Mouse (Mus musculus): ENCODE measurements around the gene Ppm1j. TPM values are rescaled to one million over a fixed set of nuclear protein-coding genes. Genes with fewer than 3 reads are reported as not detected.
"Not testable (repeated sequence)": the region's sequence is repeated elsewhere in the genome, so short reads cannot be mapped to it uniquely, and the experiment has no call there.

Ppm1j gene
- polyA plus RNA-seq, 1 experiment: 2.1 TPM

DNA sequence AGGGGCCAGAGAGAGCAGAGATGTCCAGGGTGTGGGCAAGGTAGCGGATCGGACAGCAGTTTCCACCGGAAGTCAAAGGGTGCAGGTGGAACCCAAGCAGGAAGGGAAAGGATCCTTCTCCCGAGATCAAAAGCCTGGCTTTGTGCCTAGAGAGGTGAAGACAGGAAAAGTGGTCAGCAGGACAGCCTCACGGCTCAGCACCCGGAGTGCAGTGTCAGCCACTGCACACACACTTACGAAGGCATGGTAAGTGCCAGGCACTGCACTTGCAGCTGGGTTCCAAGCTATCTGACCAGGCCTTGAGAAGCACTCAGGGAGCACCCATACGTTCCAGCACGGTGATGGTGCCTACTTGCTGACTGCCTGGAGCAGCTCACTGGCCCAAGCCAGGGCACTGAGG, 24.7 kb downstream of the Ppm1j start:
- TF ChIP-seq GATA1 (IDR thresholded peaks at IDR 0.05; ENCODE audit: borderline replicate concordance, low read length) (no peak), FLI1 (IDR thresholded peaks at IDR 0.05; ENCODE audit: low read length) (no peak)
- Histone ChIP-seq H3K27me3 (replicated peaks) (no peaks in the 10 kb centered on the region), H3K4me1 (peaks cover 5% of the 10 kb centered on the region; the same call in 1 of the 2 replicates), H3K36me3 (replicated peaks; ENCODE audit: low read length) (peaks cover 70% of the 10 kb centered on the region), H3K4me3 (replicated peaks) (no peak overlapping the region), H3K9me3 (no peaks in the 10 kb centered on the region)

DNA sequence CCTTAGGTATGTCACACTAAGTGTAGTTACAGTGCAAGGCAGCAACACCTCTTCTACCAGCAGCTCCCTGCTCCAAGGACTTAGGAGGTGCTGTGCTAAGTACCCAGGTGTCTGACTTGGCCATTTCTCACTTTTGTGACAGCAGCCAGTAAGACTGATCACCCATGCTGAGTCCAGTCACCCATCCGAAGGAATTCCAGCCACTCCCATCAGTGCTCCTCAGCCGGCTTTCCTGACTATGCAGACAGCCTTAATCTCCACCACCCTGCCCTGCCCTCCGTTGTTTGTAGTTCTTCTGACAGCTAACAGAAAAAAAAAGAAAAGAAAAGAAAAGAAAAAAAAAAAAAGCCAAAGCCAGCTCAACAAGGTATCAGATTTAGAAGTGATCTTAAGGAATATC, 30.9 kb downstream of the Ppm1j start:
- Histone ChIP-seq H3K9me3 (no peaks in the 10 kb centered on the region), H3K27me3 (replicated peaks) (no peaks in the 10 kb centered on the region), H3K36me3 (replicated peaks; ENCODE audit: low read length) (peaks cover 40% of the 10 kb centered on the region), H3K4me1 (peaks cover 32% of the 10 kb centered on the region), H3K4me3 (replicated peaks) (no peak overlapping the region)
- TF ChIP-seq GATA1 (IDR thresholded peaks at IDR 0.05; ENCODE audit: borderline replicate concordance, low read length): no peak
- TF ChIP-seq FLI1 (IDR thresholded peaks at IDR 0.05; ENCODE audit: low read length): no peak

DNA sequence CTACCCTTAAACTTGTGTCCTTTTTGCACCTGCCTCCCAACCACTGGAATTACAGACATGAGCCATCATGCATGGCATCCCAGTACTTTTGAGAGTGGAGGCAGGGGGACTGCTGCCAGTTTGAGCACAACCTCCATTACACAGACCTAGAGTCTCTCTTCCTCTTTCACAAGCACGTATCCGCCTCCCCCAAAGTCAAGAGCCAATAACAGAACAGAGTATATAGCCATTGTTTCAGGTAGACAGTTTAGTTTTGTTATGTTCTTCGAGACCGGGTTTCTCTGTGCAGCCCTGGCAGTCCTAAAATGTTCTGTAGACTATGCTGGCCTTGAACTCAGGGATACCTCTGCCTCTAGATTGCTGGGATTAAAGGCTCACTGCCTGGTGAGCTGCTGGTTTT, 31.4 kb downstream of the Ppm1j start:
- H3K36me3 ChIP-seq (replicated peaks; ENCODE audit: low read length): peaks cover 36% of the 10 kb centered on the region
- H3K27me3 ChIP-seq (replicated peaks): no peaks in the 10 kb centered on the region
- peaks cover 37% of the 10 kb centered on the region for H3K4me1 ChIP-seq
- no peaks in the 10 kb centered on the region for H3K9me3 ChIP-seq
- TF ChIP-seq FLI1 (IDR thresholded peaks at IDR 0.05; ENCODE audit: low read length): no peak
- no peak for TF ChIP-seq GATA1 (IDR thresholded peaks at IDR 0.05; ENCODE audit: borderline replicate concordance, low read length)
- H3K4me3 ChIP-seq (replicated peaks): no peak overlapping the region

DNA sequence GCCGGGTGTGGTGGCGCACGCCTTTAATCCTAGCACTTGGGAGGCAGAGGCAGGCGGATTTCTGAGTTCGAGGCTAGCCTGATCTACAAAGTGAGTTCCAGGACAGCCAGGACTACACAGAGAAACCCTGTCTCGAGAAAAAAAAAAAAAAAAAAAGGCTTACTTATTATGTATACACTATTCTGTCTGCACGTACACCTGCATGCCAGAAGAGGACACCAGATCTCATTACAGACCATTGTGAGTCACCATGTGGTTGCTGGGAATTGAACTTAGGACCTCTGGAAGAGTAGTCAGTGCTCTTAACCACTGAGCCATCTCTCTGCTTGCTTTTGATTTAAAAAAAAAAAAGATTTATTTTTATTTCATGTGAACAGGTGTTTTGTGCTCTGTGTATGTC, 32.4 kb downstream of the Ppm1j start:
- H3K4me1 ChIP-seq: peaks cover 40% of the 10 kb centered on the region
- H3K9me3 ChIP-seq; H3K27me3 ChIP-seq (replicated peaks); H3K4me3 ChIP-seq (replicated peaks): not testable (repeated sequence)
- peaks cover 30% of the 10 kb centered on the region for H3K36me3 ChIP-seq (replicated peaks; ENCODE audit: low read length)

DNA sequence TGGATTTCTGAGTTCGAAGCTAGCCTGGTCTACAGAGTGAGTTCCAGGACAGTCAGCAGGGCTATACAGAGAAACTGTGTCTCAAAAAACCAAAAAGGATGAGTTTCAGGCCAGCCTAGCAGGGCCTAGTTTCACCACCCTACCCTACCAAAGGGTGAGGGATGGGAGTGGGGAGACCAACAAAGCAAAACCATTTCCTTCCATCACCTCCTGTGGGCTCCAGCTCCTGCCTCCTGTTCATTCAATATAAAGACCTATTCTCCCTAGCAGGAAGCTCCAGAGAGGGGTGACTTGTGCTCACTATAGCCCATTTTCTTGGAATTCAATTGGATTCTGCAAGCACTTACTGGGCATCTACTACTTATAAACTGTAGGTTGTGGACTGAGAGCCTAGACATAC, 33.9 kb downstream of the Ppm1j start:
- Histone ChIP-seq H3K27me3 (replicated peaks) (no peaks in the 10 kb centered on the region), H3K9me3 (no peaks in the 10 kb centered on the region), H3K4me3 (replicated peaks) (no peak overlapping the region), H3K36me3 (replicated peaks; ENCODE audit: low read length) (peaks cover 30% of the 10 kb centered on the region), H3K4me1 (peaks cover 55% of the 10 kb centered on the region)
- TF ChIP-seq FLI1 (IDR thresholded peaks at IDR 0.05; ENCODE audit: low read length) (no peak), GATA1 (IDR thresholded peaks at IDR 0.05; ENCODE audit: borderline replicate concordance, low read length) (no peak)

DNA sequence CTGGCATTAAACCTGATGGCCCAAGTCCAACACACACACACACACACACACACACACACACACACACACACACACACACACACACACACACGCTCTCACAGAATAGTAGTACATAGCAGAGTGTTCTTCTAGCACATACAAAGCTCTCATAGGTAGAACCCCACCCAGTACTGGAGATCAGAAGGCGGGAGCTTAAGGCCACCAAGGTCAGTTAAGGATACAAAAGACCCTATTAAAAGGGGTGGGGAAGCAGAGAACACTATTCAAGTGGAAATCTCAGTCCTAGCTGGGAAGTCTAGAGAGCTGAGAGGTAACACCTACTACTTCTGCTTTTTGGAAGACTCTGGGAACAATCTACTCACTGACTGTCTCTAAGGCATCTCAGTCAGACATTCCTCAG, 34.5 kb downstream of the Ppm1j start:
- TF ChIP-seq GATA1 (IDR thresholded peaks at IDR 0.05; ENCODE audit: borderline replicate concordance, low read length) (no peak), FLI1 (IDR thresholded peaks at IDR 0.05; ENCODE audit: low read length) (no peak)
- Histone ChIP-seq H3K36me3 (replicated peaks; ENCODE audit: low read length) (peaks cover 34% of the 10 kb centered on the region), H3K4me1 (peaks cover 61% of the 10 kb centered on the region), H3K4me3 (replicated peaks) (no peak overlapping the region), H3K27me3 (replicated peaks) (no peaks in the 10 kb centered on the region), H3K9me3 (no peaks in the 10 kb centered on the region)

DNA sequence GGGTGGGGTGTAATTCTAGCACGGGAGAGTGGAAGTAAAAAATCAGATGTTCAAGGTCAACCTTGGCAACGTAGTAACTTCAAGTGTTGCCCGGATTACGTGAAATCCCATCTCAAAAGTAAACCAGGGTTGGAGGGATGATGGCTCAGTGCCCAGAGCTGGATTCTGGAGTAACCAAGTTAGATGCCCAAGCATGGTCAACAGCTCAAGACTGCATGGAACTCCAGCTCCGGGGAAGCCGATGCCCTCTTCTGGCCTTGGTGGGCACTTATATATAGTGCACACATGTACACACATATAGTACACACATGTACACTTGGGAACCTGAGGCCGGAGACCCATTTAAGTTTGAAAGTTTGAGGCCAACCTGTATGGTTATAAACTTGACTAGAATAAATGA, 35.3 kb downstream of the Ppm1j start:
- H3K4me3 ChIP-seq (replicated peaks): no peak overlapping the region
- no peaks in the 10 kb centered on the region for H3K27me3 ChIP-seq (replicated peaks)
- H3K36me3 ChIP-seq (replicated peaks; ENCODE audit: low read length): peaks cover 42% of the 10 kb centered on the region
- peaks cover 69% of the 10 kb centered on the region for H3K4me1 ChIP-seq
- H3K9me3 ChIP-seq: no peaks in the 10 kb centered on the region
- TF ChIP-seq FLI1 (IDR thresholded peaks at IDR 0.05; ENCODE audit: low read length) (no peak), GATA1 (IDR thresholded peaks at IDR 0.05; ENCODE audit: borderline replicate concordance, low read length) (no peak)

DNA sequence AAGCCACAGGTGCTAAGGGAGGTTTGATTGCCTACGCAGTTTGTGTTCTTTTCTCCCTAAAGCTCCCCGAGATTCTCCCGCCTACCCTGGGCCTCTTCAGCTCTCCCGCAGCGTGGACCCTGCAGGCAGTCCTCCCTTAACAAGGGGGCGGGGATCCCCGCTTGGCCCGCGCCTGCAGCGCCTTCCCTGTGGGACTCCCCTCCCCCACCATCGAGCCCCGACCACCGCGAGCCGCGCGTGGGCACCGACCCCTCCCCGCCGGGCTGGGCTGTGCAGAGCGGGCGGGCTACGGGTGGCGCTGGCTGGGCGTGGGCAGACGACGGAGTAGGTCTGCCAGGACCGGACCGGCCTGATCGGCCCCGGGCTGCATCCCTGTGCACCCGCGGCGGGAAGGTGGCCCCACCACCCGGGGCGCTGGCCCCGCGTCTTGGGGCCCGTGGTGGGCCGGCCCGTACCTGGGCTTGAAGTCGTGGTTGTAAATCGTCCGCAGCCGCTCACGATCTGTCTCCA, 36.7 kb downstream of the Ppm1j start:
- no peaks in the 10 kb centered on the region for H3K27me3 ChIP-seq (replicated peaks)
- peak overlapping the region; percentile 100 for H3K4me3 ChIP-seq (replicated peaks)
- TF ChIP-seq FLI1 (IDR thresholded peaks at IDR 0.05; ENCODE audit: low read length): no peak
- no peak for TF ChIP-seq GATA1 (IDR thresholded peaks at IDR 0.05; ENCODE audit: borderline replicate concordance, low read length)
- H3K36me3 ChIP-seq (replicated peaks; ENCODE audit: low read length): peaks cover 49% of the 10 kb centered on the region
- H3K4me1 ChIP-seq: peaks cover 62% of the 10 kb centered on the region
- no peaks in the 10 kb centered on the region for H3K9me3 ChIP-seq

DNA sequence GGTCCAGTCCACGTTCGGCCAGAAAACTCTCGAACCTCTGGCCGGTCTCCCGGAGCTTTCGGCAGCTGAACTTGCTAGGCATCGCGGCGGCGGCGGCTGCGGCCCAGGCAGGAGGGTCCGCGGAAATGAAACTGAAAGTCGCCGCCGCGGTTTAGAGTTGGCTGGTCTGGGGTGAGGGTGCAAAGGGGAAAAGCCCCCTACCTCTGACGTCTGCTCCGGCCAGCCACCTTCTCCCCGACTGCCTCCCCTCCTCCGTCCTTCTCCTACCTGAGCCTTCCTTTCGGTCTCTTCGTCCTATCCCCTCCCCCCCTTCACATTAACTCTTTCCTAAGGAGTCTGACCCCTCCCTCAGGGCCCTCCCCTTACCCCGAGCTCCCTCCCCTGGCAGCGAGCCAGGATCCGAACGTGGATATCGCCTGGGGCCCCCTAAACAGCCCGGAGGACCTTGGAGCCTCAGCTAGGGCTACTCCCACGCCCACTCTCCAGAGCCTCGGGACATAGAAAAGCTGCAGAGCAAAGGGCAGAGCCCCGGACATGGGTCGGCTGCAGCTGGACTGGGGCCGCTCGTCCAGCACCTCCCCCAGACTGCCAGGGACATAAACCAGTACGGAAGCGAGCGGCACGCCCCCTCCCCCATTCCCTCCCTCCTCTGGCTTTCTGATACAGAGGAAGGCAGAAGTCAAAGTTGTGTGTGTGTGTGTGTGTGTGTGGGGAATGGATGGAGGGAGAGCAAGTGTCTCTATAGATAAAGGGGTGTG, 37.3 kb downstream of the Ppm1j start, which contains the start of gene Mov10:
Gene Mov10, minus strand, starts transcription at position 573 of the 758 bp plus-strand sequence.
- no peaks in the 10 kb centered on the region for H3K27me3 ChIP-seq (replicated peaks)
- H3K4me3 ChIP-seq (replicated peaks): peak within 1 kb of the TSS; percentile 100
- H3K36me3 ChIP-seq (replicated peaks; ENCODE audit: low read length): peaks cover 52% of the 10 kb centered on the region
- H3K9me3 ChIP-seq: no peaks in the 10 kb centered on the region
- TF ChIP-seq FLI1 (IDR thresholded peaks at IDR 0.05; ENCODE audit: low read length): no peak
- TF ChIP-seq GATA1 (IDR thresholded peaks at IDR 0.05; ENCODE audit: borderline replicate concordance, low read length): no peak
- peaks cover 62% of the 10 kb centered on the region for H3K4me1 ChIP-seq

DNA sequence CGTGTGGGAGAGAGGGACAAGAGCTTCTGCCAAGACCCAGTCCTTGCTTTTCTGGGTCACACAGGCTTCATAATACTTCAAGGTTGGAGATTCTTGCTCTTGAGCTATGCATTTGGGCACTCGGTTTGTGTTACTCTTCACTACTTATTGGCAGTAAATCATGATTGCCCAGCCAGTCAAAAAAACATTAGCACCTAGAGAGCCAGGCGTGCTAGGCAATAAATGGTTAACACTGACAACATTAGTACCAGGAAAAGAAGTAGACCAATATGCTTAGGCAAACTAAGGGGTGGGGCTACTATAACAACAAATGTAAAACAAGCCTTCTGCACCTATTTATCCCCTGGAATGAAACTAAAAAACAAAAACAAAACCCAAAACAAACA, 37.9 kb downstream of the Ppm1j start:
- Histone ChIP-seq H3K36me3 (replicated peaks; ENCODE audit: low read length) (peaks cover 47% of the 10 kb centered on the region), H3K4me1 (peaks cover 62% of the 10 kb centered on the region), H3K4me3 (replicated peaks) (peak overlapping the region; percentile 100), H3K27me3 (replicated peaks) (no peaks in the 10 kb centered on the region), H3K9me3 (no peaks in the 10 kb centered on the region)
- TF ChIP-seq GATA1 (IDR thresholded peaks at IDR 0.05; ENCODE audit: borderline replicate concordance, low read length) (no peak), FLI1 (IDR thresholded peaks at IDR 0.05; ENCODE audit: low read length) (no peak)

Data from megakaryocyte, embryonic 14.5 days (primary cell).